Mouse (Mus musculus) limb, embryonic 12.5 days (tissue): Measurements from ENCODE around the gene Wdr86. TPM values are rescaled to one million over a fixed set of nuclear protein-coding genes. Genes with fewer than 3 reads are reported as not detected.

ENCODE experiments used
- ATAC-seq: fragments of 200-750 bp; cut with Nextera tagmentation; 2 replicates; pipeline ENCODE4 v1.8.0; 2017; ENCODE audit warnings: low read depth, moderate TSS enrichment; ENCODE audit not compliant: insufficient number of reproducible peaks, insufficient read depth, low FRiP score, low TSS enrichment
- H3K27ac ChIP-seq: fragments of 300-500 bp; sonication (generic); 2 replicates; pipeline ENCODE4 v1.5.1; 2016; ENCODE audit warnings: mild to moderate bottlenecking, moderate library complexity
- H3K27me3 ChIP-seq: fragments of 300-500 bp; sonication (generic); 2 replicates; pipeline ENCODE4 v1.6.1; 2016; ENCODE audit warnings: mild to moderate bottlenecking, moderate library complexity
- H3K36me3 ChIP-seq: fragments of 300-500 bp; sonication (generic); 2 replicates; pipeline ENCODE4 v1.6.1; 2016; ENCODE audit warnings: mild to moderate bottlenecking, moderate library complexity
- H3K4me1 ChIP-seq: fragments of 300-500 bp; sonication (generic); replicated peaks from 2 replicates; pipeline ENCODE4 v1.6.1; 2016
- H3K4me2 ChIP-seq: fragments of 300-500 bp; sonication (generic); 2 replicates; pipeline ENCODE4 v1.6.1; 2016; ENCODE audit warnings: mild to moderate bottlenecking, moderate library complexity
- H3K4me3 ChIP-seq: fragments of 300-500 bp; sonication (generic); replicated peaks from 2 replicates; pipeline ENCODE4 v1.5.1; 2016; ENCODE audit warnings: mild to moderate bottlenecking
- H3K9ac ChIP-seq: fragments of 300-500 bp; sonication (generic); replicated peaks from 2 replicates; pipeline ENCODE4 v1.6.1; 2016; ENCODE audit warnings: mild to moderate bottlenecking, moderate library complexity
- H3K9me3 ChIP-seq: fragments of 300-500 bp; sonication (generic); 2 replicates; pipeline ENCODE4 v1.6.1; 2016; ENCODE audit warnings: mild to moderate bottlenecking, moderate library complexity
- WGBS: fragments of 180-500 bp; shearing (Covaris S2); methylation state at CpG from one replicate; pipeline ENCODE4 v1.1.7; 2016; 5-methylcytosine and 5-hydroxymethylcytosine counted together
- polyA plus RNA-seq: library from polyadenylated mRNA; unstranded; fragments of >200 nt; fragmentation: Nextera tagmentation; extraction: Ambion mirVana; gene quantifications from 2 replicates; pipeline ENCODE4 v1.2.1, GENCODE M21; 2016

Gene Wdr86
- polyA plus RNA-seq, 1 experiment from 2014 or later: 40.3 TPM

GRCm38 (mm10) chr5:24750321-24751304 lies 20.1 kb upstream of the Wdr86 start:
- Histone ChIP-seq H3K9ac (peak overlapping the region; percentile 78), H3K4me1 (peaks cover 39% of the 10 kb centered on the region), H3K4me3 (peak overlapping the region; percentile 56), H3K27ac (peak overlapping the region; percentile 94), H3K9me3 (no peaks in the 10 kb centered on the region), H3K36me3 (no peaks in the 10 kb centered on the region), H3K27me3 (no peaks in the 10 kb centered on the region), H3K4me2 (peak overlapping the region; percentile 78)
- WGBS: 2% methylated on average over 59 of the region's 59 CpGs
- ATAC-seq: peak; percentile 48

- Histone ChIP-seq H3K4me3 (peak overlapping the region; percentile 56), H3K9me3 (no peaks in the 10 kb centered on the region), H3K27ac (peak overlapping the region; percentile 41; the same call in 1 of the 2 replicates), H3K9ac (no peak overlapping the region; the same call in 1 of the 2 replicates), H3K36me3 (no peaks in the 10 kb centered on the region), H3K4me2 (peak overlapping the region; percentile 78), H3K4me1 (peaks cover 39% of the 10 kb centered on the region), H3K27me3 (no peaks in the 10 kb centered on the region)
- ATAC-seq: peak; percentile 8; the same call in 1 of the 2 replicates
- 50% methylated on average over 5 of the region's 5 CpGs for WGBS
These were observed 19.2 kb upstream of the Wdr86 start for GRCm38 (mm10) chr5:24749731-24750130.

GRCm38 (mm10) chr5:24747533-24747932 lies 17.0 kb upstream of the Wdr86 start:
- Histone ChIP-seq H3K27ac (no peak overlapping the region), H3K9ac (no peak overlapping the region), H3K27me3 (no peaks in the 10 kb centered on the region), H3K36me3 (no peaks in the 10 kb centered on the region), H3K4me2 (0 out of 2 replicates have a peak overlapping the region, but pooled peaks have one; percentile 4), H3K4me1 (peaks cover 37% of the 10 kb centered on the region), H3K9me3 (no peaks in the 10 kb centered on the region), H3K4me3 (no peak overlapping the region)
- no peak for ATAC-seq
- WGBS: 8% methylated on average over 6 of the region's 6 CpGs

GRCm38 (mm10) chr5:24743956-24744355 lies 13.4 kb upstream of the Wdr86 start:
- Histone ChIP-seq H3K9ac (no peak overlapping the region), H3K9me3 (no peaks in the 10 kb centered on the region), H3K4me2 (no peak overlapping the region), H3K4me1 (peaks cover 34% of the 10 kb centered on the region), H3K27ac (no peak overlapping the region), H3K4me3 (no peak overlapping the region), H3K27me3 (no peaks in the 10 kb centered on the region), H3K36me3 (no peaks in the 10 kb centered on the region)
- no peak for ATAC-seq
- WGBS: 93% methylated on average over 10 of the region's 10 CpGs

- H3K4me1 ChIP-seq: peaks cover 21% of the 10 kb centered on the region
- no peaks in the 10 kb centered on the region for H3K27me3 ChIP-seq
- H3K4me2 ChIP-seq: no peak overlapping the region
- ATAC-seq: peak; percentile 75
- no peaks in the 10 kb centered on the region for H3K9me3 ChIP-seq
- WGBS: 28% methylated on average over 15 of the region's 15 CpGs
- no peaks in the 10 kb centered on the region for H3K36me3 ChIP-seq
- no peak overlapping the region for H3K4me3 ChIP-seq
- 0 out of 2 replicates have a peak overlapping the region, but pooled peaks have one; percentile 27 for H3K9ac ChIP-seq
- peak overlapping the region; percentile 85 for H3K27ac ChIP-seq
These were observed 10.8 kb upstream of the Wdr86 start for GRCm38 (mm10) chr5:24741172-24741885.

GRCm38 (mm10) chr5:24739141-24739753 lies 8.7 kb upstream of the Wdr86 start:
- Histone ChIP-seq H3K4me1 (peaks cover 21% of the 10 kb centered on the region), H3K9ac (no peak overlapping the region), H3K9me3 (no peaks in the 10 kb centered on the region), H3K36me3 (no peaks in the 10 kb centered on the region), H3K27ac (no peak overlapping the region), H3K4me2 (no peak overlapping the region), H3K27me3 (no peaks in the 10 kb centered on the region), H3K4me3 (no peak overlapping the region)
- no peak for ATAC-seq
- 62% methylated on average over 15 of the region's 15 CpGs for WGBS

- Histone ChIP-seq H3K4me1 (peaks cover 26% of the 10 kb centered on the region), H3K4me3 (no peak overlapping the region), H3K36me3 (no peaks in the 10 kb centered on the region), H3K27me3 (no peaks in the 10 kb centered on the region), H3K27ac (no peak overlapping the region), H3K4me2 (no peak overlapping the region), H3K9ac (no peak overlapping the region), H3K9me3 (no peaks in the 10 kb centered on the region)
- WGBS: 73% methylated on average over 1 of the region's 1 CpGs
- ATAC-seq: no peak
These were observed 8.0 kb upstream of the Wdr86 start for GRCm38 (mm10) chr5:24738517-24738916.

GRCm38 (mm10) chr5:24737595-24737994 lies 7.1 kb upstream of the Wdr86 start:
- no peaks in the 10 kb centered on the region for H3K36me3 ChIP-seq
- H3K9me3 ChIP-seq: no peaks in the 10 kb centered on the region
- ATAC-seq: no peak
- no peaks in the 10 kb centered on the region for H3K27me3 ChIP-seq
- peaks cover 36% of the 10 kb centered on the region for H3K4me1 ChIP-seq
- no peak overlapping the region for H3K9ac ChIP-seq
- no peak overlapping the region for H3K27ac ChIP-seq
- WGBS: 92% methylated on average over 10 of the region's 10 CpGs
- no peak overlapping the region for H3K4me2 ChIP-seq
- H3K4me3 ChIP-seq: no peak overlapping the region

- H3K27me3 ChIP-seq: no peaks in the 10 kb centered on the region
- 65% methylated on average over 7 of the region's 7 CpGs for WGBS
These were observed 3.4 kb upstream of the Wdr86 start for GRCm38 (mm10) chr5:24733771-24734426.

GRCm38 (mm10) chr5:24733134-24733533 lies 2.6 kb upstream of the Wdr86 start:
- H3K9me3 ChIP-seq: no peaks in the 10 kb centered on the region
- H3K4me3 ChIP-seq: no peak overlapping the region
- H3K4me1 ChIP-seq: peaks cover 48% of the 10 kb centered on the region
- H3K4me2 ChIP-seq: peak overlapping the region; percentile 35
- H3K27me3 ChIP-seq: no peaks in the 10 kb centered on the region
- WGBS: 2% methylated on average over 8 of the region's 8 CpGs
- peaks cover 3% of the 10 kb centered on the region; the same call in 1 of the 2 replicates for H3K36me3 ChIP-seq
- no peak overlapping the region for H3K9ac ChIP-seq
- ATAC-seq: peak; percentile 34; the same call in 1 of the 2 replicates
- H3K27ac ChIP-seq: peak overlapping the region; percentile 75

More at GRCm38 (mm10) chr5:24733771-24734426, 3.4 kb upstream of the Wdr86 start:
- no peaks in the 10 kb centered on the region for H3K36me3 ChIP-seq
- H3K27ac ChIP-seq: 0 out of 2 replicates have a peak overlapping the region, but pooled peaks have one; percentile 57
- ATAC-seq: no peak
- no peak overlapping the region for H3K4me2 ChIP-seq
- H3K4me1 ChIP-seq: peaks cover 44% of the 10 kb centered on the region
- H3K9ac ChIP-seq: no peak overlapping the region
- no peaks in the 10 kb centered on the region for H3K9me3 ChIP-seq
- no peak overlapping the region for H3K4me3 ChIP-seq
